Comparison of ENCODE assay signal across 12 mouse cellular contexts in genomic region chr2:26641006-26641647, GRCm38 (mm10). TPM values are rescaled to one million over a fixed set of nuclear protein-coding genes. Genes with fewer than 3 reads are reported as not detected.
DNase-seq lines count a peak whose midpoint lies in the region; ATAC-seq and TF ChIP-seq lines count a peak whose summit lies in the region.
"Had no signal": no experiment of that assay in that cellular context is flagged by ENCODE, and none has a peak within 500 bp of the region (broad histone marks: within the 10 kb centered on the region; RNA-seq: fewer than 3 reads in every experiment).

No protein-coding gene starts in this region.

- no peak for DNase-seq in hindbrain, embryonic 10.5 days (ENCODE audit: low spot score)
- DNase-seq in hindbrain, embryonic 11.5 days (ENCODE audit: low spot score): no peak
- DNase-seq in 416B (ENCODE audit: low read depth): peak; percentile 14
- no peak for DNase-seq in left cerebral cortex, adult 9 months (ENCODE audit: low spot score in 2 of 2)
- DNase-seq in cerebellum, adult 18-20 months: no peak
- no peak for DNase-seq in testis, postnatal 10 days (ENCODE audit: low spot score)
- DNase-seq: embryo, embryonic 11 days; kidney, postnatal 14 days; thymus, adult 18-20 months had no signal

- 86% methylated on average over 7 of the region's 7 CpGs for WGBS in hindbrain, embryonic 10.5 days
- WGBS in hindbrain, embryonic 11.5 days: 82% methylated on average over 7 of the region's 7 CpGs
- WGBS in limb, embryonic 15.5 days: 70% methylated on average over 7 of the region's 7 CpGs

- no peak overlapping the region for H3K27ac ChIP-seq in hindbrain, embryonic 10.5 days
- H3K27ac ChIP-seq in hindbrain, embryonic 11.5 days (ENCODE audit: low read depth, low read length): no peak overlapping the region
- H3K27ac ChIP-seq in bone marrow macrophage, adult 2 months (ENCODE audit: insufficient read depth, low read depth, low read length): peak overlapping the region; percentile 94
- H3K27ac ChIP-seq in limb, embryonic 15.5 days: peak overlapping the region; percentile 84

- H3K9ac ChIP-seq in hindbrain, embryonic 11.5 days (ENCODE audit: low read depth, low read length): no peak overlapping the region
- H3K9ac ChIP-seq in limb, embryonic 15.5 days: no peak overlapping the region

- no peak for TF ChIP-seq POLR2A in bone marrow macrophage, adult 2 months (IDR thresholded peaks at IDR 0.05; ENCODE audit: borderline replicate concordance, low read depth, low read length)

- H3K9me3 ChIP-seq in hindbrain, embryonic 10.5 days: no peaks in the 10 kb centered on the region
- no peaks in the 10 kb centered on the region for H3K9me3 ChIP-seq in hindbrain, embryonic 11.5 days (ENCODE audit: control insufficient read depth, low read length)
- no peaks in the 10 kb centered on the region for H3K9me3 ChIP-seq in limb, embryonic 15.5 days

- no peaks in the 10 kb centered on the region for H3K27me3 ChIP-seq in hindbrain, embryonic 10.5 days (ENCODE audit: insufficient read depth, poor library complexity, severe bottlenecking)
- H3K27me3 ChIP-seq in hindbrain, embryonic 11.5 days (ENCODE audit: control insufficient read depth, insufficient read depth, low read length): no peaks in the 10 kb centered on the region
- H3K27me3 ChIP-seq in limb, embryonic 15.5 days: no peaks in the 10 kb centered on the region

- H3K4me2 ChIP-seq in hindbrain, embryonic 11.5 days (replicated peaks; ENCODE audit: low read depth, low read length): no peak overlapping the region
- H3K4me2 ChIP-seq in limb, embryonic 15.5 days: no peak overlapping the region

- no peak for ATAC-seq in hindbrain, embryonic 11.5 days (ENCODE audit: low FRiP score)
- no peak for ATAC-seq in limb, embryonic 15.5 days (ENCODE audit: insufficient number of reproducible peaks, low FRiP score, low TSS enrichment, low read depth)

- H3K4me1 ChIP-seq in hindbrain, embryonic 10.5 days (replicated peaks): peaks cover 31% of the 10 kb centered on the region
- H3K4me1 ChIP-seq in hindbrain, embryonic 11.5 days (replicated peaks; ENCODE audit: control insufficient read depth, insufficient read depth, low read length): peaks cover 11% of the 10 kb centered on the region; the same call in 1 of the 2 replicates
- peaks cover 37% of the 10 kb centered on the region for H3K4me1 ChIP-seq in bone marrow macrophage, adult 2 months (ENCODE audit: control insufficient read depth, insufficient read depth, low read length)
- H3K4me1 ChIP-seq in limb, embryonic 15.5 days: peaks cover 30% of the 10 kb centered on the region

- TF ChIP-seq CTCF in bone marrow macrophage, adult 2 months (IDR thresholded peaks at IDR 0.05; ENCODE audit: low read depth, low read length): no peak

- H3K4me3 ChIP-seq in hindbrain, embryonic 10.5 days: 0 out of 2 replicates have a peak overlapping the region, but pooled peaks have one; percentile 98
- H3K4me3 ChIP-seq in hindbrain, embryonic 11.5 days (ENCODE audit: low read depth, low read length): no peak overlapping the region
- no peak overlapping the region for H3K4me3 ChIP-seq in bone marrow macrophage, adult 2 months (ENCODE audit: insufficient read depth, low read length)
- no peak overlapping the region for H3K4me3 ChIP-seq in limb, embryonic 15.5 days

- peaks cover 30% of the 10 kb centered on the region for H3K36me3 ChIP-seq in hindbrain, embryonic 10.5 days
- H3K36me3 ChIP-seq in hindbrain, embryonic 11.5 days (ENCODE audit: control insufficient read depth, insufficient read depth, low read length): peaks cover 4% of the 10 kb centered on the region; the same call in 1 of the 2 replicates
- peaks cover 22% of the 10 kb centered on the region for H3K36me3 ChIP-seq in limb, embryonic 15.5 days

RNA-seq across cellular contexts. Expression of gene Fam69b, which starts 12.9 kb away (rescaled TPM):
- polyA plus RNA-seq in hindbrain, embryonic 10.5 days (2016; fragmentation: Nextera tagmentation; extraction: Ambion mirVana): 32.8 and 48.5 TPM in 2 replicates
- polyA plus RNA-seq in hindbrain, embryonic 11.5 days (2014; fragmentation: Nextera tagmentation; extraction: Ambion mirVana): 38.4 and 45.5 TPM in 2 replicates
- polyA plus RNA-seq in bone marrow macrophage, adult 2 months (2012; ENCODE audit: insufficient read depth, insufficient read length, missing spikeins): not detected in 2 replicates
- polyA plus RNA-seq in limb, embryonic 15.5 days (2015; fragmentation: Nextera tagmentation; extraction: Ambion mirVana): 32.0 and 42.8 TPM in 2 replicates

RNA-seq across cellular contexts. Expression of gene Lcn4, which starts 30.0 kb away (rescaled TPM):
- polyA plus RNA-seq in hindbrain, embryonic 10.5 days (2016; fragmentation: Nextera tagmentation; extraction: Ambion mirVana): not detected in 2 replicates
- not detected in 2 replicates for polyA plus RNA-seq in hindbrain, embryonic 11.5 days (2014; fragmentation: Nextera tagmentation; extraction: Ambion mirVana)
- polyA plus RNA-seq in bone marrow macrophage, adult 2 months (2012; ENCODE audit: insufficient read depth, insufficient read length, missing spikeins): not detected in 2 replicates
- polyA plus RNA-seq in limb, embryonic 15.5 days (2015; fragmentation: Nextera tagmentation; extraction: Ambion mirVana): not detected in 2 replicates
- polyA plus RNA-seq: heart, postnatal 0 days had no signal

RNA-seq across cellular contexts. Expression of gene Agpat2, which starts 36.9 kb away (rescaled TPM):
- polyA plus RNA-seq in hindbrain, embryonic 10.5 days (2016; fragmentation: Nextera tagmentation; extraction: Ambion mirVana): 12.3 and 13.5 TPM in 2 replicates
- polyA plus RNA-seq in hindbrain, embryonic 11.5 days (2014; fragmentation: Nextera tagmentation; extraction: Ambion mirVana): 7.3 and 7.5 TPM in 2 replicates
- 35.3 and 38.5 TPM in 2 replicates for polyA plus RNA-seq in bone marrow macrophage, adult 2 months (2012; ENCODE audit: insufficient read depth, insufficient read length, missing spikeins)
- polyA plus RNA-seq in limb, embryonic 15.5 days (2015; fragmentation: Nextera tagmentation; extraction: Ambion mirVana): 31.5 and 36.3 TPM in 2 replicates

RNA-seq across cellular contexts. Expression of gene Gm20532, which starts 54.7 kb away (rescaled TPM):
- not detected in 2 replicates for polyA plus RNA-seq in hindbrain, embryonic 10.5 days (2016; fragmentation: Nextera tagmentation; extraction: Ambion mirVana)
- polyA plus RNA-seq in hindbrain, embryonic 11.5 days (2014; fragmentation: Nextera tagmentation; extraction: Ambion mirVana): not detected in 2 replicates
- not detected in 2 replicates for polyA plus RNA-seq in bone marrow macrophage, adult 2 months (2012; ENCODE audit: insufficient read depth, insufficient read length, missing spikeins)
- 0.24 TPM in 1 of 2 replicates, not detected in the other for polyA plus RNA-seq in limb, embryonic 15.5 days (2015; fragmentation: Nextera tagmentation; extraction: Ambion mirVana)
- polyA plus RNA-seq: heart, postnatal 0 days had no signal

Comparison
In these comparisons a context has a peak if more than half of its experiments do, and no peak if none do; other contexts are left out.
1. H3K27ac ChIP-seq: peak in bone marrow macrophage, adult 2 months (single experiment) and limb, embryonic 15.5 days (single experiment); none in hindbrain, embryonic 10.5 days (single experiment) and hindbrain, embryonic 11.5 days (single experiment).
2. RNA of gene Fam69b, which starts 12.9 kb away (polyA plus RNA-seq): 32.8 to 48.5 TPM in hindbrain, embryonic 10.5 days, 32.0 to 42.8 TPM in limb, embryonic 15.5 days and 38.4 to 45.5 TPM in hindbrain, embryonic 11.5 days; not detected in bone marrow macrophage, adult 2 months; every median in the first group is over 10 times any median in the second.